Mouse (Mus musculus): ENCODE measurements around the gene Lgr4. TPM values are rescaled to one million over a fixed set of nuclear protein-coding genes. Genes with fewer than 3 reads are reported as not detected.

Lgr4 gene
- polyA plus RNA-seq, 1 experiment from 2014 or later: 3.5 TPM

GRCm38 (mm10) chr2:110058424-110058823 is 141.0 kb downstream of the Lgr4 start:
- Histone ChIP-seq H3K27me3 (ENCODE audit: control insufficient read depth, insufficient read depth, low read depth, low read length) (no peaks in the 10 kb centered on the region), H3K9me3 (replicated peaks; ENCODE audit: control insufficient read depth, low read length) (no peaks in the 10 kb centered on the region), H3K4me1 (ENCODE audit: control insufficient read depth, low read depth, low read length) (no peaks in the 10 kb centered on the region), H3K36me3 (ENCODE audit: control insufficient read depth, insufficient read depth) (no peaks in the 10 kb centered on the region), H3K9ac (ENCODE audit: low read depth, low read length) (no peak overlapping the region), H3K4me3 (ENCODE audit: low read depth, low read length) (no peak overlapping the region), H3K4me2 (ENCODE audit: low read depth, low read length) (no peak overlapping the region), H3K27ac (ENCODE audit: low read length) (no peak overlapping the region)
- WGBS (ENCODE audit: insufficient replicate concordance): 58% methylated on average over 4 of the region's 4 CpGs
- ATAC-seq (ENCODE audit: low read depth): no peak

GRCm38 (mm10) chr2:110063131-110063530 is 145.7 kb downstream of the Lgr4 start:
- no peak for ATAC-seq (ENCODE audit: low read depth)
- H3K27me3 ChIP-seq (ENCODE audit: control insufficient read depth, insufficient read depth, low read depth, low read length): no peaks in the 10 kb centered on the region
- no peak overlapping the region for H3K9ac ChIP-seq (ENCODE audit: low read depth, low read length)
- WGBS (ENCODE audit: insufficient replicate concordance): 65% methylated on average over 1 of the region's 1 CpGs
- no peak overlapping the region for H3K4me2 ChIP-seq (ENCODE audit: low read depth, low read length)
- no peak overlapping the region for H3K4me3 ChIP-seq (ENCODE audit: low read depth, low read length)
- no peak overlapping the region for H3K27ac ChIP-seq (ENCODE audit: low read length)
- no peaks in the 10 kb centered on the region for H3K4me1 ChIP-seq (ENCODE audit: control insufficient read depth, low read depth, low read length)
- H3K9me3 ChIP-seq (replicated peaks; ENCODE audit: control insufficient read depth, low read length): no peaks in the 10 kb centered on the region
- no peaks in the 10 kb centered on the region for H3K36me3 ChIP-seq (ENCODE audit: control insufficient read depth, insufficient read depth)

Other genes with a start within 250 kb of the Lgr4 start
- gene Bdnf, start 242.9 kb upstream of the Lgr4 start, polyA plus RNA-seq (2015; fragmentation: Nextera tagmentation; extraction: Ambion mirVana): 0.04 and 0.05 TPM in 2 replicates
- gene Lin7c, start 26.8 kb upstream of the Lgr4 start, polyA plus RNA-seq (2015; fragmentation: Nextera tagmentation; extraction: Ambion mirVana): 18.0 and 20.7 TPM in 2 replicates
- gene Ccdc34, start 100.2 kb downstream of the Lgr4 start, polyA plus RNA-seq (2015; fragmentation: Nextera tagmentation; extraction: Ambion mirVana): 18.1 and 18.6 TPM in 2 replicates